Mouse (Mus musculus): ENCODE measurements around the gene Tmem160. TPM values are rescaled to one million over a fixed set of nuclear protein-coding genes. Genes with fewer than 3 reads are reported as not detected.
A peak's percentile ranks its signal among the peaks of the same experiment; 100 is the strongest.

Gene Tmem160
- polyA plus RNA-seq, 1 experiment from 2014 or later, result 67.2 TPM

GRCm38 (mm10) chr7:16471549-16471948 is 19.0 kb downstream of the Tmem160 start:
- Histone ChIP-seq H3K4me2 (ENCODE audit: low read length) (no peak overlapping the region), H3K4me1 (replicated peaks; ENCODE audit: control insufficient read depth, insufficient read depth, low read length) (peaks cover 11% of the 10 kb centered on the region; the same call in 1 of the 2 replicates), H3K27me3 (replicated peaks; ENCODE audit: control insufficient read depth, insufficient read depth, low read length) (peaks cover 58% of the 10 kb centered on the region), H3K9me3 (ENCODE audit: control insufficient read depth, low read length) (no peaks in the 10 kb centered on the region), H3K36me3 (ENCODE audit: control insufficient read depth, insufficient read depth, low read length) (no peaks in the 10 kb centered on the region), H3K9ac (ENCODE audit: low read length) (no peak overlapping the region), H3K27ac (ENCODE audit: low read depth) (no peak overlapping the region), H3K4me3 (ENCODE audit: low read depth, low read length) (no peak overlapping the region)
- 48% methylated on average over 9 of the region's 9 CpGs for WGBS
- DNase-seq (ENCODE audit: low spot score), result no peak
- ATAC-seq (replicated peaks; ENCODE audit: low FRiP score, low TSS enrichment, low read depth), result no peak

GRCm38 (mm10) chr7:16472116-16472709 is 19.6 kb downstream of the Tmem160 start:
- no peak for DNase-seq (ENCODE audit: low spot score)
- no peak for ATAC-seq (replicated peaks; ENCODE audit: low FRiP score, low TSS enrichment, low read depth)
- 10% methylated on average over 17 of the region's 17 CpGs for WGBS
- Histone ChIP-seq H3K27me3 (replicated peaks; ENCODE audit: control insufficient read depth, insufficient read depth, low read length) (peaks cover 65% of the 10 kb centered on the region), H3K27ac (ENCODE audit: low read depth) (no peak overlapping the region), H3K4me1 (replicated peaks; ENCODE audit: control insufficient read depth, insufficient read depth, low read length) (peaks cover 11% of the 10 kb centered on the region; the same call in 1 of the 2 replicates), H3K4me3 (ENCODE audit: low read depth, low read length) (no peak overlapping the region), H3K4me2 (ENCODE audit: low read length) (no peak overlapping the region), H3K9ac (ENCODE audit: low read length) (no peak overlapping the region), H3K36me3 (ENCODE audit: control insufficient read depth, insufficient read depth, low read length) (no peaks in the 10 kb centered on the region), H3K9me3 (ENCODE audit: control insufficient read depth, low read length) (no peaks in the 10 kb centered on the region)

GRCm38 (mm10) chr7:16473847-16474246 is 21.3 kb downstream of the Tmem160 start:
- 44% methylated on average over 8 of the region's 8 CpGs for WGBS
- Histone ChIP-seq H3K4me2 (ENCODE audit: low read length) (no peak overlapping the region), H3K4me1 (replicated peaks; ENCODE audit: control insufficient read depth, insufficient read depth, low read length) (peaks cover 11% of the 10 kb centered on the region; the same call in 1 of the 2 replicates), H3K4me3 (ENCODE audit: low read depth, low read length) (no peak overlapping the region), H3K27me3 (replicated peaks; ENCODE audit: control insufficient read depth, insufficient read depth, low read length) (peaks cover 72% of the 10 kb centered on the region), H3K36me3 (ENCODE audit: control insufficient read depth, insufficient read depth, low read length) (no peaks in the 10 kb centered on the region), H3K9me3 (ENCODE audit: control insufficient read depth, low read length) (no peaks in the 10 kb centered on the region), H3K27ac (ENCODE audit: low read depth) (no peak overlapping the region), H3K9ac (ENCODE audit: low read length) (no peak overlapping the region)
- DNase-seq (ENCODE audit: low spot score) (no peak), ATAC-seq (replicated peaks; ENCODE audit: low FRiP score, low TSS enrichment, low read depth) (no peak)

- peaks cover 11% of the 10 kb centered on the region; the same call in 1 of the 2 replicates for H3K4me1 ChIP-seq (replicated peaks; ENCODE audit: control insufficient read depth, insufficient read depth, low read length)
- H3K4me3 ChIP-seq (ENCODE audit: low read depth, low read length), result 0 out of 2 replicates have a peak overlapping the region, but pooled peaks have one; percentile 4
- no peak for ATAC-seq (replicated peaks; ENCODE audit: low FRiP score, low TSS enrichment, low read depth)
- no peak overlapping the region for H3K9ac ChIP-seq (ENCODE audit: low read length)
- H3K4me2 ChIP-seq (ENCODE audit: low read length), result peak overlapping the region; percentile 22; the same call in 1 of the 2 replicates
- H3K27me3 ChIP-seq (replicated peaks; ENCODE audit: control insufficient read depth, insufficient read depth, low read length), result peaks cover 72% of the 10 kb centered on the region
- no peak for DNase-seq (ENCODE audit: low spot score)
- no peak overlapping the region for H3K27ac ChIP-seq (ENCODE audit: low read depth)
- no peaks in the 10 kb centered on the region for H3K9me3 ChIP-seq (ENCODE audit: control insufficient read depth, low read length)
- H3K36me3 ChIP-seq (ENCODE audit: control insufficient read depth, insufficient read depth, low read length), result no peaks in the 10 kb centered on the region
- 6% methylated on average over 33 of the region's 33 CpGs for WGBS
These were observed 21.9 kb downstream of the Tmem160 start for GRCm38 (mm10) chr7:16474445-16474844.

GRCm38 (mm10) chr7:16475321-16475720 is 22.7 kb downstream of the Tmem160 start:
- no peak for ATAC-seq (replicated peaks; ENCODE audit: low FRiP score, low TSS enrichment, low read depth)
- Histone ChIP-seq H3K4me2 (ENCODE audit: low read length) (peak overlapping the region; percentile 29), H3K4me1 (replicated peaks; ENCODE audit: control insufficient read depth, insufficient read depth, low read length) (peaks cover 11% of the 10 kb centered on the region; the same call in 1 of the 2 replicates), H3K9ac (ENCODE audit: low read length) (no peak overlapping the region), H3K4me3 (ENCODE audit: low read depth, low read length) (peak overlapping the region; percentile 32; the same call in 1 of the 2 replicates), H3K27ac (ENCODE audit: low read depth) (no peak overlapping the region), H3K9me3 (ENCODE audit: control insufficient read depth, low read length) (no peaks in the 10 kb centered on the region), H3K27me3 (replicated peaks; ENCODE audit: control insufficient read depth, insufficient read depth, low read length) (peaks cover 72% of the 10 kb centered on the region), H3K36me3 (ENCODE audit: control insufficient read depth, insufficient read depth, low read length) (no peaks in the 10 kb centered on the region)
- WGBS, result 5% methylated on average over 21 of the region's 23 CpGs
- DNase-seq (ENCODE audit: low spot score), result no peak

DNA sequence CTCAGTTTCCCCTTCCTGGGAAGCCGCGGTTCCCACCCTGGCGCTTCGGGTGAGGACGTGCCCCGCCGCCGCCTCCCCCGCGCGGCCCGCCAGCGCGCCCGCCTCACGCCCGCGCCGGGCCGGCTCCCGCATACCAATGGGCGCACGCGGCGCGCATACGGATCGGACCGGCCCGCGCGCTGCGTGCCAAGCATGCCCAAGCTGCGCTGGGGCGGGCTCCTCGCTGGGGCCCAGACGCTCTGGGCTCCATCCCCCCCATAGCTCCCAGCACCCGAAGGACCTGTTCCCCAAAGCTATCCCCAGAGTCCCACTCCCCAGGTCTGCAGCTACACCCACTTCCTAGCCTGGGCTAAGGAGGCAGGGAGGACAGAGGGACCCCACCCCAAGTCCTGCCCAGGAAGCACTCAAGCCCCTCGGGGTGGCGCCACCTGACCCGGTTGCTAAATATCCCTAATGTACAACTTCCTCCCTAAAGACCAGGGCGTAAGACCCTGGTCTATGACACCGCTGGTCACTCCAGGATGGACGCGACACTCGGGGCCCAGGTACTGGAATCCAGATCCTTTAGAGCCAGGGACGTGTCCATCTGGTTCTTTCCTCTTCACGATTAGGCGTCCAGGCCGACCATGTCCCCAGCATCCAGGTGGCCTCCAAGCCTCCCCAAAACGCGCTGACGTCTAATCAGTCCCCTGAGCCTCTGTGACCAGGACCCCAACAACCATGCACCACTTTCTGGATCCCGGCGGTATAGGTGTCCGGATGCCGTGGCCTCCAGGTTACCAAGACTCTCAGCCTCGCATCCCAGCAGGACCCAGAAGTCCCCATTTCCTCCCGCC is 23.4 kb downstream of the Tmem160 start:
- Histone ChIP-seq H3K4me1 (replicated peaks; ENCODE audit: control insufficient read depth, insufficient read depth, low read length) (peaks cover 11% of the 10 kb centered on the region; the same call in 1 of the 2 replicates), H3K9me3 (ENCODE audit: control insufficient read depth, low read length) (no peaks in the 10 kb centered on the region), H3K4me3 (ENCODE audit: low read depth, low read length) (peak overlapping the region; percentile 32), H3K36me3 (ENCODE audit: control insufficient read depth, insufficient read depth, low read length) (no peaks in the 10 kb centered on the region), H3K27ac (ENCODE audit: low read depth) (no peak overlapping the region), H3K4me2 (ENCODE audit: low read length) (peak overlapping the region; percentile 50), H3K9ac (ENCODE audit: low read length) (no peak overlapping the region), H3K27me3 (replicated peaks; ENCODE audit: control insufficient read depth, insufficient read depth, low read length) (peaks cover 69% of the 10 kb centered on the region)
- 0 out of 2 replicates have a peak, but pooled peaks have one; percentile 24 for ATAC-seq (replicated peaks; ENCODE audit: low FRiP score, low TSS enrichment, low read depth)
- 2% methylated on average over 39 of the region's 59 CpGs for WGBS
- no peak for DNase-seq (ENCODE audit: low spot score)

DNA sequence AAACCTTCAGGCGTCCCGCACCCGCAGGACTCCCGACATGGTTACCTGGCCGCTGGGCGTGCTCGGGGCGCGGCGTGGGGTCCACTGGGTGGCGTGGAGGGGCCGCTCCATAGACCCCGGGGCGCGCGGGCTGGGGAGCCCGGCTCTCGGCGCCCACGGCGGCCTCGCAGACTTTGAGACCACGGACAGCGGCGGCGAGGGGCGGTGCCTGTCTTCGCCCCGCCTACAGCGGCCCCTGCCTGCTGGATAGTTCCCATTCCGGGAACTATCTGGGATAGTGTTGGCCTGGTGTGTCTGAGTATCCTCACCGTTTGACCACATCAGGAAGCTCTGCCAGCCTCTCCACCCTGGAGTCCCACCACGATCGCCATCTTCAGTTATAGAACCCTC is 24.0 kb downstream of the Tmem160 start:
- Histone ChIP-seq H3K36me3 (ENCODE audit: control insufficient read depth, insufficient read depth, low read length) (no peaks in the 10 kb centered on the region), H3K27me3 (replicated peaks; ENCODE audit: control insufficient read depth, insufficient read depth, low read length) (peaks cover 63% of the 10 kb centered on the region), H3K9me3 (ENCODE audit: control insufficient read depth, low read length) (no peaks in the 10 kb centered on the region), H3K4me1 (replicated peaks; ENCODE audit: control insufficient read depth, insufficient read depth, low read length) (peaks cover 11% of the 10 kb centered on the region; the same call in 1 of the 2 replicates), H3K4me2 (ENCODE audit: low read length) (peak overlapping the region; percentile 50), H3K4me3 (ENCODE audit: low read depth, low read length) (peak overlapping the region; percentile 32), H3K27ac (ENCODE audit: low read depth) (no peak overlapping the region), H3K9ac (ENCODE audit: low read length) (no peak overlapping the region)
- peak; percentile 78 for DNase-seq (ENCODE audit: low spot score)
- 1% methylated on average over 34 of the region's 34 CpGs for WGBS
- ATAC-seq (replicated peaks; ENCODE audit: low FRiP score, low TSS enrichment, low read depth), result peak; percentile 34

DNA sequence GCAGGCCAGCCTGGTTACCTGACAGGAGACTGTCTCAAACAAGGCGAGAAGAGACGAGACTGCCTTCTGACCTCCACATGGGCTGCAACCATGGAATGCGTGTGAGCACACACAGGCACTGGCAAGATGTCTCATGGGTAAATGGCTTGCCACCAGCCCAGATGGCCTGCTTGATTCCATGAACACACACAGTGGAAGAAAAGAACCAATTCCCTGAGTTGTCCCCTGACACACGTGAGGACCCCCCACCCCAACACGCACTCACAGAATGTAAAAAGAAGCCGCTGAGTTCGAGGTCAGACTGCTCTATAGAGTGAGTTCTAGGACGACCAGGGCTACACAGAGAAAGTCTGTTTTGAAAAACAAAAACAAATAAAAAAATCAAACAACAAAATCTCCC is 25.0 kb downstream of the Tmem160 start, which contains the start of gene Npas1:
Gene Npas1, minus strand, starts transcription at position 101 of the 400 bp plus-strand sequence.
- H3K4me2 ChIP-seq (ENCODE audit: low read length), result peak within 1 kb of the TSS; percentile 50
- 85% methylated on average over 8 of the region's 8 CpGs for WGBS
- no peaks in the 10 kb centered on the region for H3K9me3 ChIP-seq (ENCODE audit: control insufficient read depth, low read length)
- DNase-seq (ENCODE audit: low spot score) (no peak), ATAC-seq (replicated peaks; ENCODE audit: low FRiP score, low TSS enrichment, low read depth) (no peak)
- peaks cover 53% of the 10 kb centered on the region for H3K27me3 ChIP-seq (replicated peaks; ENCODE audit: control insufficient read depth, insufficient read depth, low read length)
- H3K36me3 ChIP-seq (ENCODE audit: control insufficient read depth, insufficient read depth, low read length), result no peaks in the 10 kb centered on the region
- peaks cover 11% of the 10 kb centered on the region; the same call in 1 of the 2 replicates for H3K4me1 ChIP-seq (replicated peaks; ENCODE audit: control insufficient read depth, insufficient read depth, low read length)
- H3K9ac ChIP-seq (ENCODE audit: low read length), result no peak within 1 kb of the TSS
- peak within 1 kb of the TSS; percentile 32 for H3K4me3 ChIP-seq (ENCODE audit: low read depth, low read length)
- H3K27ac ChIP-seq (ENCODE audit: low read depth), result no peak within 1 kb of the TSS

All from intestine, embryonic 14.5 days (tissue).